Mouse (Mus musculus) CH12.LX (cell line): ENCODE results near the gene Zp3r. TPM values are rescaled to one million over a fixed set of nuclear protein-coding genes. Genes with fewer than 3 reads are reported as not detected.

ENCODE experiments used
- DNase-seq: peaks from one replicate; pipeline ENCODE4 v3.0.0-alpha.2; 2013; ENCODE audit errors: extremely low read depth
- H3K27ac ChIP-seq: 2 replicates; pipeline ENCODE4 v1.5.1; 2012; ENCODE audit warnings: low read depth, mild to moderate bottlenecking, control low read depth, moderate library complexity; ENCODE audit not compliant: insufficient read depth
- H3K27me3 ChIP-seq: replicated peaks from 2 replicates; pipeline ENCODE3; 2012; ENCODE audit warnings: inconsistent platforms
- H3K36me3 ChIP-seq, 2 experiments: replicated peaks in 1 of 2; 2 replicates each; pipeline versions ENCODE3 to v1.6.1; 2012; ENCODE audit warnings: inconsistent platforms in 1 of 2, low read length in 1 of 2, mild to moderate bottlenecking in 1 of 2, mixed read lengths in 1 of 2, moderate library complexity in 1 of 2; ENCODE audit not compliant: control insufficient read depth in 1 of 2, insufficient read depth in 1 of 2
- H3K4me1 ChIP-seq, 2 experiments: 2 replicates each; pipeline ENCODE4 v1.6.1; 2012; ENCODE audit warnings: inconsistent platforms in 1 of 2, moderate library complexity in 1 of 2; ENCODE audit not compliant: insufficient read depth in 2 of 2, control insufficient read depth in 1 of 2
- H3K4me2 ChIP-seq: 2 replicates; pipeline ENCODE4 v1.6.1; 2012; ENCODE audit warnings: low read depth, mild to moderate bottlenecking, control low read depth; ENCODE audit not compliant: poor library complexity, insufficient read depth, severe bottlenecking
- H3K4me3 ChIP-seq, 3 experiments: fragments of 150-350 bp in 1 of 3; sonication (generic) in 1 of 3; replicated peaks in 1 of 3; 2 replicates each; pipeline versions ENCODE3 to v1.5.1; 2011 to 2012; ENCODE audit warnings: low read depth in 2 of 3, low read length in 2 of 3, mild to moderate bottlenecking in 2 of 3, moderate library complexity in 2 of 3, control low read depth in 1 of 3, improper control_type of control experiment in 1 of 3, inconsistent platforms in 1 of 3, mixed read lengths in 1 of 3; ENCODE audit not compliant: poor library complexity in 1 of 3
- H3K79me2 ChIP-seq: replicated peaks from 2 replicates; pipeline ENCODE4 v1.6.1; 2012; ENCODE audit warnings: mild to moderate bottlenecking, moderate library complexity; ENCODE audit not compliant: control insufficient read depth, poor library complexity, insufficient read depth, severe bottlenecking; ENCODE audit errors: extremely low read depth
- H3K9ac ChIP-seq: 2 replicates; pipeline ENCODE4 v1.6.1; 2012; ENCODE audit warnings: low read depth, mild to moderate bottlenecking, control low read depth, moderate library complexity; ENCODE audit not compliant: insufficient read depth
- H3K9me3 ChIP-seq: replicated peaks from 2 replicates; pipeline ENCODE3; 2012; ENCODE audit warnings: low read length, inconsistent platforms, mixed read lengths
- CHD2 ChIP-seq: IDR thresholded peaks from 2 replicates; pipeline ENCODE4 v1.6.1; 2011; ENCODE audit warnings: low read length, improper control_type of control experiment
- CTCF ChIP-seq, 2 experiments: IDR thresholded peaks in 1 of 2; conservative IDR thresholded peaks in 1 of 2; 2 replicates each; pipeline ENCODE4 v1.5.1; 2011 to 2012; ENCODE audit warnings: low read depth in 2 of 2, low read length in 2 of 2, improper control_type of control experiment in 1 of 2, inconsistent platforms in 1 of 2, mild to moderate bottlenecking in 1 of 2, moderate library complexity in 1 of 2
- E2F4 ChIP-seq: IDR thresholded peaks from 2 replicates; pipeline ENCODE4 v1.6.1; 2011; ENCODE audit warnings: low read depth, low read length, improper control_type of control experiment; ENCODE audit not compliant: insufficient replicate concordance
- HCFC1 ChIP-seq: IDR thresholded peaks from 2 replicates; pipeline ENCODE4 v1.6.1; 2012; ENCODE audit warnings: low read depth, mild to moderate bottlenecking, inconsistent platforms, low read length, improper control_type of control experiment
- IRF4 ChIP-seq: IDR thresholded peaks from 2 replicates; pipeline ENCODE4 v1.6.1; 2014; ENCODE audit warnings: low read depth, mild to moderate bottlenecking, inconsistent platforms, low read length, improper control_type of control experiment
- JUN ChIP-seq: IDR thresholded peaks from 2 replicates; pipeline ENCODE4 v1.6.1; 2011; ENCODE audit warnings: low read depth, mild to moderate bottlenecking, low read length, improper control_type of control experiment, moderate library complexity; ENCODE audit not compliant: insufficient read depth
- JUND ChIP-seq: conservative IDR thresholded peaks from 2 replicates; pipeline ENCODE4 v1.6.1; 2011; ENCODE audit warnings: low read depth, low read length, improper control_type of control experiment
- MAFK ChIP-seq: IDR thresholded peaks from 2 replicates; pipeline ENCODE4 v1.6.1; 2011; ENCODE audit warnings: low read length, improper control_type of control experiment; ENCODE audit not compliant: insufficient replicate concordance
- MEF2A ChIP-seq: IDR thresholded peaks from 2 replicates; pipeline ENCODE4 v1.6.1; 2014; ENCODE audit warnings: low read depth, mild to moderate bottlenecking, inconsistent platforms, low read length, improper control_type of control experiment, borderline replicate concordance
- NELFE ChIP-seq: IDR thresholded peaks from 2 replicates; pipeline ENCODE4 v1.6.1; 2011; ENCODE audit warnings: low read depth, low read length, improper control_type of control experiment
- POLR2AphosphoS2 ChIP-seq: IDR thresholded peaks from 2 replicates; pipeline ENCODE4 v1.6.1; 2011; ENCODE audit warnings: low read depth, low read length, improper control_type of control experiment
- RAD21 ChIP-seq: IDR thresholded peaks from 2 replicates; pipeline ENCODE4 v1.6.1; 2011; ENCODE audit warnings: low read depth, mild to moderate bottlenecking, low read length, improper control_type of control experiment, moderate library complexity
- USF1 ChIP-seq: IDR thresholded peaks from 2 replicates; pipeline ENCODE4 v1.6.1; 2014; ENCODE audit warnings: low read depth, mild to moderate bottlenecking, inconsistent platforms, low read length, improper control_type of control experiment
- USF2 ChIP-seq: conservative IDR thresholded peaks from 2 replicates; pipeline ENCODE4 v1.6.1; 2011; ENCODE audit warnings: low read depth, low read length, improper control_type of control experiment
- ZC3H11A ChIP-seq: IDR thresholded peaks from 2 replicates; pipeline ENCODE4 v1.6.1; 2012; ENCODE audit warnings: low read depth, mild to moderate bottlenecking, inconsistent platforms, low read length, improper control_type of control experiment
- ZMIZ1 ChIP-seq: IDR thresholded peaks from 2 replicates; pipeline ENCODE4 v1.6.1; 2012; ENCODE audit warnings: low read depth, mild to moderate bottlenecking, inconsistent platforms, low read length, improper control_type of control experiment
- dilution Hi-C: fragments of 300-500 bp; cut with MboI; formaldehyde crosslinking; loops from 2 replicates; pipeline ENCODE4 v1.14.3; 2020; ENCODE audit warnings: low sequenced_read_pairs; ENCODE audit not compliant: extremely low pct_unique_long_range_greater_than_20kb, extremely low pct_ligation_motif_present
- in situ Hi-C: fragments of 300-500 bp; cut with MboI; formaldehyde crosslinking; loops from 3 replicates; pipeline ENCODE4 v1.14.3; 2019; ENCODE audit warnings: low sequenced_read_pairs, low pct_ligation_motif_present, low pct_unique_long_range_greater_than_20kb, mixed read lengths
- polyA plus RNA-seq: library from polyadenylated mRNA; unstranded; fragments of >175 nt; gene quantifications from 2 replicates; pipeline ENCODE4 v1.2.1, GENCODE M21; 2012; ENCODE audit warnings: low read depth; ENCODE audit not compliant: insufficient read length
- total RNA-seq, 2 experiments: library from RNA; depleted of rRNA; stranded (reverse); fragments of 300-350 nt in 1 of 2; fragments of >200 nt in 1 of 2; gene quantifications; 2 replicates each; pipeline ENCODE4 v1.2.3; 2012 to 2014

Gene Zp3r
- total and polyA plus RNA-seq, 3 experiments, result not detected

GRCm38 (mm10) chr1:130633316-130633715 is 3.9 kb upstream of the Zp3r start:
- no peak for DNase-seq
- H3K4me1 ChIP-seq, result peaks cover 0 to 14% of the 10 kb centered on the region in 2 experiments; a peak in 1 of 4 replicates
- TF ChIP-seq JUN (no peak), IRF4 (no peak), HCFC1 (no peak), ZC3H11A (no peak), RAD21 (no peak)
- TF ChIP-seq, all 38 proteins: peak for 0
- no peak overlapping the region for H3K4me3 ChIP-seq
- in situ Hi-C loops (loop anchor here (10.0 kb wide), 1 partner anchor 59 kb away; no protein-coding TSS in a partner anchor), dilution Hi-C loops (no loop called here)
- no peak overlapping the region for H3K9ac ChIP-seq
- H3K27me3 ChIP-seq, result no peaks in the 10 kb centered on the region
- no peaks in the 10 kb centered on the region for H3K9me3 ChIP-seq
- no peak overlapping the region for H3K4me2 ChIP-seq
- H3K79me2 ChIP-seq, result no peaks in the 10 kb centered on the region
- H3K36me3 ChIP-seq, result no peaks in the 10 kb centered on the region
- no peak overlapping the region for H3K27ac ChIP-seq

GRCm38 (mm10) chr1:130596291-130596690 is 33.1 kb downstream of the Zp3r start:
- in situ Hi-C loops, result no loop called here
- no peaks in the 10 kb centered on the region for H3K36me3 ChIP-seq
- no peaks in the 10 kb centered on the region for H3K9me3 ChIP-seq
- no peak overlapping the region for H3K9ac ChIP-seq
- TF ChIP-seq JUND (no peak), MEF2A (no peak), E2F4 (no peak), MAFK (no peak), NELFE (no peak), CHD2 (no peak), USF1 (no peak), USF2 (no peak), ZMIZ1 (no peak), CTCF (conservative IDR thresholded peaks at IDR 0.05 in 1 of 2, IDR thresholded peaks at IDR 0.05 in 1 of 2; ENCODE audit: low read depth in 2 of 2, low read length in 2 of 2) (no peak), POLR2AphosphoS2 (no peak), HCFC1 (no peak)
- H3K4me3 ChIP-seq, result no peak overlapping the region
- H3K79me2 ChIP-seq, result no peaks in the 10 kb centered on the region
- dilution Hi-C loops, result no loop called here
- H3K4me2 ChIP-seq, result no peak overlapping the region
- DNase-seq, result no peak
- H3K4me1 ChIP-seq, result no peaks in the 10 kb centered on the region
- no peaks in the 10 kb centered on the region for H3K27me3 ChIP-seq
- H3K27ac ChIP-seq, result no peak overlapping the region
